Mouse (Mus musculus) intestine, postnatal 0 days (tissue): Measurements from ENCODE around the gene Wwox. TPM values are rescaled to one million over a fixed set of nuclear protein-coding genes. Genes with fewer than 3 reads are reported as not detected.

Source experiments
- ATAC-seq: fragments of 200-750 bp; cut with Nextera tagmentation; 2 replicates; pipeline ENCODE4 v1.8.0; 2017; ENCODE audit warnings: mild to moderate bottlenecking, moderate TSS enrichment, moderate library complexity
- H3K27ac ChIP-seq: fragments of 300-500 bp; sonication (generic); 2 replicates; pipeline ENCODE4 v1.5.1; 2014; ENCODE audit warnings: mild to moderate bottlenecking, low read depth, low read length, moderate library complexity
- H3K27me3 ChIP-seq: fragments of 300-500 bp; sonication (generic); replicated peaks from 2 replicates; pipeline ENCODE4 v1.6.1; 2014; ENCODE audit warnings: low read length, mixed read lengths; ENCODE audit not compliant: control insufficient read depth, insufficient read depth
- H3K36me3 ChIP-seq: fragments of 300-500 bp; sonication (generic); 2 replicates; pipeline ENCODE4 v1.6.1; 2014; ENCODE audit warnings: mild to moderate bottlenecking, moderate library complexity; ENCODE audit not compliant: control insufficient read depth, insufficient read depth
- H3K4me1 ChIP-seq: fragments of 300-500 bp; sonication (generic); replicated peaks from 2 replicates; pipeline ENCODE4 v1.6.1; 2014; ENCODE audit warnings: antibody characterized with exemption, low read length, mixed read lengths; ENCODE audit not compliant: control insufficient read depth, insufficient read depth
- H3K4me2 ChIP-seq: fragments of 300-500 bp; sonication (generic); replicated peaks from 2 replicates; pipeline ENCODE4 v1.6.1; 2014; ENCODE audit warnings: low read depth, mild to moderate bottlenecking, moderate library complexity
- H3K4me3 ChIP-seq: fragments of 300-500 bp; sonication (generic); 2 replicates; pipeline ENCODE4 v1.5.1; 2014; ENCODE audit warnings: low read depth, low read length
- H3K9ac ChIP-seq: fragments of 300-500 bp; sonication (generic); 2 replicates; pipeline ENCODE4 v1.6.1; 2014; ENCODE audit warnings: mild to moderate bottlenecking, low read depth, low read length
- H3K9me3 ChIP-seq: fragments of 300-500 bp; sonication (generic); 2 replicates; pipeline ENCODE4 v1.6.1; 2016; ENCODE audit warnings: mixed run types; ENCODE audit not compliant: control insufficient read depth
- CTCF ChIP-seq: sonication (generic); IDR thresholded peaks from 2 replicates; pipeline ENCODE4 v1.5.1; 2016; ENCODE audit warnings: low read depth, mild to moderate bottlenecking, control low read depth, antibody characterized with exemption, moderate library complexity
- WGBS: fragments of 180-500 bp; shearing (Covaris S2); extraction: QIAGEN DNeasy Blood & Tissue Kit; methylation state at CpG from one replicate; pipeline ENCODE4 v1.1.7; 2014; 5-methylcytosine and 5-hydroxymethylcytosine counted together
- polyA plus RNA-seq: library from polyadenylated mRNA; unstranded; fragments of >200 nt; fragmentation: Nextera tagmentation; extraction: Ambion mirVana; gene quantifications from 2 replicates; pipeline ENCODE4 v1.2.1, GENCODE M21; 2015

Gene Wwox
- polyA plus RNA-seq, 1 experiment from 2014 or later, result 7.1 TPM

DNA sequence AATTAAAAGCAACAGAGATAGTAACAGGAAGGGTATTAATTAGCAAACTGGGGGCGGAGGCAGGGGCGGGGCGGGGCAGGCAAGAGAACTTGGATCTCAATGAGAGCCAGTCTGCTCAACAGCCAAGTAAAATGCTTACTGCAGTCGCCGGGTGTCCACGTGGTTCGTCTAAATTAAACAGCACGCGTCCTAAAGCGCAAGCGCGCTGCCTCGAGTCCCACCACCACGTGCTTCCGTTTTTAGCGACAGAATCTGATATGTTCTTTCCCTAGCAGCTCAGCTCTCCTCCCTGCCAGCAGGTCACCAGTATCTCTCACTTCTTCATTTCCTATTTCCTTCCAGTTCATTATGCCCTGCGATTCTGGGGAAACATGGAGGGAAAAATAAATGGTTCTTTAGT is 693.7 kb downstream of the Wwox start:
- WGBS, result 73% methylated on average over 17 of the region's 17 CpGs
- no peak overlapping the region for H3K4me3 ChIP-seq
- H3K36me3 ChIP-seq, result no peaks in the 10 kb centered on the region
- H3K4me1 ChIP-seq, result no peaks in the 10 kb centered on the region
- H3K9me3 ChIP-seq, result no peaks in the 10 kb centered on the region
- H3K4me2 ChIP-seq, result no peak overlapping the region
- H3K9ac ChIP-seq, result no peak overlapping the region
- no peaks in the 10 kb centered on the region for H3K27me3 ChIP-seq
- no peak for ATAC-seq
- H3K27ac ChIP-seq, result no peak overlapping the region
- no peak for TF ChIP-seq CTCF

GRCm38 (mm10) chr8:115133711-115134218 is 694.3 kb downstream of the Wwox start:
- H3K4me2 ChIP-seq, result no peak overlapping the region
- no peaks in the 10 kb centered on the region for H3K36me3 ChIP-seq
- ATAC-seq, result no peak
- no peak for TF ChIP-seq CTCF
- no peaks in the 10 kb centered on the region for H3K27me3 ChIP-seq
- 65% methylated on average over 7 of the region's 7 CpGs for WGBS
- H3K4me1 ChIP-seq, result no peaks in the 10 kb centered on the region
- no peak overlapping the region for H3K9ac ChIP-seq
- no peaks in the 10 kb centered on the region for H3K9me3 ChIP-seq
- no peak overlapping the region for H3K4me3 ChIP-seq
- H3K27ac ChIP-seq, result no peak overlapping the region

GRCm38 (mm10) chr8:115136888-115137287 is 697.4 kb downstream of the Wwox start:
- no peak for ATAC-seq

DNA sequence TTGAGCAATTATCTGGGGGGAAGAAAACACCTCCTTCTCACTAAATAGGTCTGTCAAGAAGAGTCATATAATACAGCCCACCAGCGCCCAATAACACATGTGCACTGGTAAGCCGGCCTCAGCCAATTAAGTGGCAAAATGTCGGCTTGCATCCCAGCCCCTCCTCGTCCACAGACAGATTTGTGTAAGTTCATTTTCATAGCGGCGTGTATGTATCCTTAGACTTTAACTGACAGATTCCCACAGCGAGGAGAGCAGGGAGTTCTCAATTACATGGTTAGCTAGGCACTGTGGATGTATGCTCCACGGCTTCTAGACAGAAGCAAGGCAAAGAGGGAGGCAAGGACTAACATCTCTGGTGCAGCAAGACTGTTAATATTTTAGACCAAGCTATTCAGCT is 702.2 kb downstream of the Wwox start:
- ATAC-seq, result no peak
- Histone ChIP-seq H3K4me1 (no peaks in the 10 kb centered on the region), H3K4me3 (no peak overlapping the region), H3K27ac (no peak overlapping the region), H3K9ac (no peak overlapping the region), H3K9me3 (no peaks in the 10 kb centered on the region), H3K27me3 (no peaks in the 10 kb centered on the region), H3K4me2 (no peak overlapping the region), H3K36me3 (no peaks in the 10 kb centered on the region)
- WGBS, result 88% methylated on average over 8 of the region's 8 CpGs
- TF ChIP-seq CTCF, result no peak

More at GRCm38 (mm10) chr8:115136888-115137287, 697.4 kb downstream of the Wwox start:
- no peak overlapping the region for H3K4me3 ChIP-seq
- H3K4me1 ChIP-seq, result no peaks in the 10 kb centered on the region
- no peaks in the 10 kb centered on the region for H3K9me3 ChIP-seq
- no peak overlapping the region for H3K9ac ChIP-seq
- no peaks in the 10 kb centered on the region for H3K36me3 ChIP-seq
- no peak overlapping the region for H3K4me2 ChIP-seq
- WGBS, result 90% methylated on average over 10 of the region's 10 CpGs
- no peak overlapping the region for H3K27ac ChIP-seq
- no peaks in the 10 kb centered on the region for H3K27me3 ChIP-seq
- no peak for TF ChIP-seq CTCF

- H3K9me3 ChIP-seq, result no peaks in the 10 kb centered on the region
- no peak overlapping the region for H3K4me3 ChIP-seq
- WGBS, result 64% methylated on average over 9 of the region's 9 CpGs
- no peak overlapping the region for H3K9ac ChIP-seq
- H3K27ac ChIP-seq, result no peak overlapping the region
- no peak for TF ChIP-seq CTCF
- no peak overlapping the region for H3K4me2 ChIP-seq
- H3K27me3 ChIP-seq, result no peaks in the 10 kb centered on the region
- no peaks in the 10 kb centered on the region for H3K36me3 ChIP-seq
- H3K4me1 ChIP-seq, result no peaks in the 10 kb centered on the region
- ATAC-seq, result no peak
Observed at GRCm38 (mm10) chr8:115143530-115144320, 704.3 kb downstream of the Wwox start.

GRCm38 (mm10) chr8:115147006-115147405 is 707.6 kb downstream of the Wwox start:
- no peak for ATAC-seq
- Histone ChIP-seq H3K4me2 (no peak overlapping the region), H3K9ac (no peak overlapping the region), H3K27ac (no peak overlapping the region), H3K27me3 (no peaks in the 10 kb centered on the region), H3K4me1 (no peaks in the 10 kb centered on the region), H3K9me3 (no peaks in the 10 kb centered on the region), H3K36me3 (no peaks in the 10 kb centered on the region), H3K4me3 (no peak overlapping the region)
- WGBS, result 63% methylated on average over 9 of the region's 9 CpGs
- no peak for TF ChIP-seq CTCF
